Mouse (Mus musculus): ENCODE results near the gene Zfp871.
"Not testable (repeated sequence)": the region's sequence is repeated elsewhere in the genome, so short reads cannot be mapped to it uniquely, and the experiment has no call there.

The Zfp871 gene

DNA sequence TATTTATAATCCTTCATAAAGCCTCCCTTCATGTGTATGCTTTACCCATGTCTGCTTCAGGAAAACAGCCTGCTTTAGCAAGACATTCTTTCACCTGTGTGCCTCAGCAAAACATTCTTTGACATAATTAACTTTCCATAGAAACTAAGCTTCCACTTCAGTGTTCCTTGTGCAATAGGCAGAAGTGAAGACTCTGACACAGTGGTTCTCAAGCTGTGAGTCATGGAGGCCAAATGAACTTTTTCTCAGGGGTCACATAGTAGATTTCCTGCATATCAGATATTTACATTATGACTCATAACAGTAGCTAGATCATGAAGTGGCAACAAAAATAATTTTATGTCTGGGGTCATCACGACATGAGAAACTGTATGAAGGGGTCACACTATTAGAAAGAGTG, 49.7 kb downstream of the Zfp871 start:
- no peak for DNase-seq (ENCODE audit: low spot score in 2 of 2)

DNA sequence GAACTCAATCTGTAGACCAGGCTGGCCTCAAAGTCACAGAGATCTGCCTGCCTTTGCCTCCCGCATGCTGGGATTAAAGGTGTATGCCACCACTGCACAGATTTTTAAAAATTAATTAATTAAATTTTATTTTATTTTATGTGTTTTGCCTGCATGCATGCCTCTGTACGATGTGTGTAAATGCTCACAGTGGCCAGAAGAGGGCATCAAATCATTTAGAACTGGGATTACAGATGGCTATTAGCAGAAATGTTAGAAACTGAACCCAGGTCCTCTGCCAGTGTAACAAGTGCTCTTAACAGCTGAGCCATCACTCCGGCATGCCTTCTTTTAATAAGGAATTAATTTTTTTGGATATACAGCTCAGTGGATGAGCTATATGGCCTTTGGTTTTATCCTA, 59.1 kb downstream of the Zfp871 start:
- no peak for DNase-seq (ENCODE audit: low spot score in 2 of 2)

DNA sequence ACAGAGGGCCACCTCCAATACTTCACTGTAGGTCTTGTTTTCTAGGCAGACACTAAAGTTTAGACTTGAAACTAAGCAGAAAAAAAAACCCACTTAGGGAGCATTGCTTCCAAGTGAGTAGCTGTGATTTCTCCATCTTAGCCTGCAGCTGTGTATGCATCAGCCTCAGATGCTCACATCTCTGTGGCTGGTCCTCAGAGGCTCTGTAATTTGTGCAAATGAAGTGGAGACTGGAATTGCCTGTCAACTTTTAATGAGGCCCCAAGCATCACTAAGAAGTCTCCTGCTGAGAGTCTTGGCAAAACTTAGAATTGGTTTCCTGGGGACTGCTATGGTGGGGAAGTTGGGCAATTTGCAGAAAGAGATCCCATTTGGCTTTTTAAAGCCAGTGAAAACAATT, 61.7 kb downstream of the Zfp871 start:
- not testable (repeated sequence) for DNase-seq (ENCODE audit: low spot score in 2 of 2)

DNA sequence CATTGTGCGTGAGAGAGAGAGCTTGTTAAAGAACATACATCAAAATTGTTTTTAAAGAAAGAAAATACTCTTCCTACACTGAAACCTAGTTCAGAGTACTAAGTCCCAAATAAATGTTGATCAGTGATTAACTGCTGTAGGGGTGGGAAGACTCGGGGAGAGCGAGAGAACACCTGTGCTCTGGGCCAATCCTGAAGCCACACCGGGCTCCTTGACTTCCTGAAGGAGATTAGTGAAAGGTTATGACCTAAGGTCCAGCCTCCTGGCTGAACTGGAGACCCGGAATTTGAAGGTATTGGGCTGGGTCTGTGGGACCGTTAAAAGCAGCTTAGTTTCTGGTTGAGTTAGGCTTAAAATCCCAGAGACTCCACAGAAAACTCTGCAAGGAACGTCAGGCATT, 65.3 kb downstream of the Zfp871 start:
- DNase-seq (ENCODE audit: low spot score in 2 of 2) = no peak

DNA sequence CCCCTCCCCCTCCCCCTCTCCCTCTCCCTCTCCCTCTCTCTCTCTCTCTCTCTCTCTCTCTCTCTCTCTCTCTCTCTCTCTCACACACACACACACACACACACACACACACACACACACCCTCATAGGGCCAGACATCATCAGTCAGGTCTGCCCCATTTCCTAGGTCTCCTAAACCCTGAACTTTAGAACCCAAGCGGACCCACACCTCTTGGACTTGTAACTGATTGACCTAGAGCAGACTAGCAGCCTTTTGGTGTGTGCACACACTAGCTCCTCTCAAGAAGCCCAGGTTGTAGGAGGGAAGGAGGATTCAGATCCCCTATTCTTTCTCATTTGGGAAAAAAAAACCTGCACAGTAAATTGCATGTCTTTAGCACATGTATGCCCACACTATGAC, 65.9 kb downstream of the Zfp871 start:
- not testable (repeated sequence) for DNase-seq (ENCODE audit: low spot score in 2 of 2)

All from thymus, postnatal 10 days (tissue).